Mouse (Mus musculus): ENCODE measurements around the gene Spef1. TPM values are rescaled to one million over a fixed set of nuclear protein-coding genes. Genes with fewer than 3 reads are reported as not detected.
"Not testable (repeated sequence)": the region's sequence is repeated elsewhere in the genome, so short reads cannot be mapped to it uniquely, and the experiment has no call there.

Spef1 gene
- total and polyA plus RNA-seq, 2 experiments from 2014 or later, result 0.97 to 5.2 TPM

GRCm38 (mm10) chr2:131232558-131232957, 45.5 kb upstream of the Spef1 start:
- no peaks in the 10 kb centered on the region for H3K27me3 ChIP-seq (ENCODE audit: control insufficient read depth, insufficient read depth, low read length)
- H3K36me3 ChIP-seq (replicated peaks; ENCODE audit: control insufficient read depth, insufficient read depth, low read length), result peaks cover 6% of the 10 kb centered on the region; the same call in 1 of the 2 replicates
- H3K27ac ChIP-seq (ENCODE audit: low read depth), result no peak overlapping the region
- no peaks in the 10 kb centered on the region for H3K9me3 ChIP-seq (replicated peaks; ENCODE audit: control insufficient read depth, low read length)
- no peak overlapping the region for H3K4me3 ChIP-seq (ENCODE audit: low read depth, low read length)
- DNase-seq (ENCODE audit: low spot score) (no peak), ATAC-seq (ENCODE audit: insufficient read depth, low read depth) (no peak)
- no peak overlapping the region for H3K4me2 ChIP-seq (ENCODE audit: low read depth, low read length)
- 95% methylated on average over 2 of the region's 2 CpGs for WGBS
- peaks cover 21% of the 10 kb centered on the region for H3K4me1 ChIP-seq (ENCODE audit: control insufficient read depth, insufficient read depth)
- TF ChIP-seq EP300 (IDR thresholded peaks at IDR 0.05; ENCODE audit: low read depth) (no peak), CTCF (IDR thresholded peaks at IDR 0.05; ENCODE audit: low read depth) (no peak)
- H3K9ac ChIP-seq (replicated peaks; ENCODE audit: low read depth, low read length), result no peak overlapping the region

- no peak for TF ChIP-seq CTCF (IDR thresholded peaks at IDR 0.05; ENCODE audit: low read depth)
- 66% methylated on average over 3 of the region's 3 CpGs for WGBS
- Histone ChIP-seq H3K4me3 (ENCODE audit: low read depth, low read length) (no peak overlapping the region), H3K27me3 (ENCODE audit: control insufficient read depth, insufficient read depth, low read length) (no peaks in the 10 kb centered on the region), H3K4me2 (ENCODE audit: low read depth, low read length) (no peak overlapping the region), H3K27ac (ENCODE audit: low read depth) (no peak overlapping the region), H3K9ac (replicated peaks; ENCODE audit: low read depth, low read length) (no peak overlapping the region), H3K36me3 (replicated peaks; ENCODE audit: control insufficient read depth, insufficient read depth, low read length) (no peaks in the 10 kb centered on the region), H3K9me3 (replicated peaks; ENCODE audit: control insufficient read depth, low read length) (no peaks in the 10 kb centered on the region), H3K4me1 (ENCODE audit: control insufficient read depth, insufficient read depth) (no peaks in the 10 kb centered on the region)
- DNase-seq (ENCODE audit: low spot score) (no peak), ATAC-seq (ENCODE audit: insufficient read depth, low read depth) (no peak)
These were observed 40.2 kb upstream of the Spef1 start for GRCm38 (mm10) chr2:131227243-131227642.

- H3K27me3 ChIP-seq (ENCODE audit: control insufficient read depth, insufficient read depth, low read length); H3K4me1 ChIP-seq (ENCODE audit: control insufficient read depth, insufficient read depth); DNase-seq (ENCODE audit: low spot score); H3K9ac ChIP-seq (replicated peaks; ENCODE audit: low read depth, low read length); ATAC-seq (ENCODE audit: insufficient read depth, low read depth); H3K27ac ChIP-seq (ENCODE audit: low read depth); H3K36me3 ChIP-seq (replicated peaks; ENCODE audit: control insufficient read depth, insufficient read depth, low read length); H3K4me2 ChIP-seq (ENCODE audit: low read depth, low read length); H3K9me3 ChIP-seq (replicated peaks; ENCODE audit: control insufficient read depth, low read length); H3K4me3 ChIP-seq (ENCODE audit: low read depth, low read length): not testable (repeated sequence)
- 45% methylated on average over 2 of the region's 2 CpGs for WGBS
These were observed 39.6 kb upstream of the Spef1 start for GRCm38 (mm10) chr2:131226669-131227068.

GRCm38 (mm10) chr2:131225178-131225577, 38.1 kb upstream of the Spef1 start:
- H3K4me3 ChIP-seq (ENCODE audit: low read depth, low read length), result no peak overlapping the region
- H3K36me3 ChIP-seq (replicated peaks; ENCODE audit: control insufficient read depth, insufficient read depth, low read length), result no peaks in the 10 kb centered on the region
- no peak overlapping the region for H3K4me2 ChIP-seq (ENCODE audit: low read depth, low read length)
- no peaks in the 10 kb centered on the region; the same call in 1 of the 2 replicates for H3K9me3 ChIP-seq (replicated peaks; ENCODE audit: control insufficient read depth, low read length)
- DNase-seq (ENCODE audit: low spot score), result no peak
- no peaks in the 10 kb centered on the region for H3K27me3 ChIP-seq (ENCODE audit: control insufficient read depth, insufficient read depth, low read length)
- 77% methylated on average over 6 of the region's 6 CpGs for WGBS
- H3K27ac ChIP-seq (ENCODE audit: low read depth), result no peak overlapping the region
- H3K9ac ChIP-seq (replicated peaks; ENCODE audit: low read depth, low read length), result no peak overlapping the region
- no peak for ATAC-seq (ENCODE audit: insufficient read depth, low read depth)
- TF ChIP-seq CTCF (IDR thresholded peaks at IDR 0.05; ENCODE audit: low read depth), result no peak
- TF ChIP-seq EP300 (IDR thresholded peaks at IDR 0.05; ENCODE audit: low read depth), result no peak
- H3K4me1 ChIP-seq (ENCODE audit: control insufficient read depth, insufficient read depth), result peaks cover 6% of the 10 kb centered on the region; the same call in 1 of the 2 replicates

GRCm38 (mm10) chr2:131223569-131223968, 36.5 kb upstream of the Spef1 start:
- H3K4me1 ChIP-seq (ENCODE audit: control insufficient read depth, insufficient read depth), result peaks cover 6% of the 10 kb centered on the region; the same call in 1 of the 2 replicates
- H3K27ac ChIP-seq (ENCODE audit: low read depth), result no peak overlapping the region
- H3K9ac ChIP-seq (replicated peaks; ENCODE audit: low read depth, low read length), result no peak overlapping the region
- H3K27me3 ChIP-seq (ENCODE audit: control insufficient read depth, insufficient read depth, low read length), result no peaks in the 10 kb centered on the region
- no peak for TF ChIP-seq CTCF (IDR thresholded peaks at IDR 0.05; ENCODE audit: low read depth)
- TF ChIP-seq EP300 (IDR thresholded peaks at IDR 0.05; ENCODE audit: low read depth), result no peak
- no peak overlapping the region for H3K4me2 ChIP-seq (ENCODE audit: low read depth, low read length)
- no peak overlapping the region for H3K4me3 ChIP-seq (ENCODE audit: low read depth, low read length)
- H3K9me3 ChIP-seq (replicated peaks; ENCODE audit: control insufficient read depth, low read length), result no peaks in the 10 kb centered on the region; the same call in 1 of the 2 replicates
- ATAC-seq (ENCODE audit: insufficient read depth, low read depth), result no peak
- whole genome bisulfite sequencing, result 67% methylated on average over 1 of the region's 1 CpGs
- DNase-seq (ENCODE audit: low spot score), result no peak
- no peaks in the 10 kb centered on the region for H3K36me3 ChIP-seq (replicated peaks; ENCODE audit: control insufficient read depth, insufficient read depth, low read length)

GRCm38 (mm10) chr2:131222562-131222961, 35.5 kb upstream of the Spef1 start:
- H3K27me3 ChIP-seq (ENCODE audit: control insufficient read depth, insufficient read depth, low read length), result no peaks in the 10 kb centered on the region
- H3K27ac ChIP-seq (ENCODE audit: low read depth), result no peak overlapping the region
- ATAC-seq (ENCODE audit: insufficient read depth, low read depth) (no peak), DNase-seq (ENCODE audit: low spot score) (peak; percentile 38)
- no peaks in the 10 kb centered on the region for H3K36me3 ChIP-seq (replicated peaks; ENCODE audit: control insufficient read depth, insufficient read depth, low read length)
- no peak overlapping the region for H3K4me3 ChIP-seq (ENCODE audit: low read depth, low read length)
- peaks cover 6% of the 10 kb centered on the region; the same call in 1 of the 2 replicates for H3K4me1 ChIP-seq (ENCODE audit: control insufficient read depth, insufficient read depth)
- TF ChIP-seq CTCF (IDR thresholded peaks at IDR 0.05; ENCODE audit: low read depth) (no peak), EP300 (IDR thresholded peaks at IDR 0.05; ENCODE audit: low read depth) (no peak)
- WGBS, result 13% methylated on average over 5 of the region's 5 CpGs
- no peak overlapping the region for H3K9ac ChIP-seq (replicated peaks; ENCODE audit: low read depth, low read length)
- no peaks in the 10 kb centered on the region; the same call in 1 of the 2 replicates for H3K9me3 ChIP-seq (replicated peaks; ENCODE audit: control insufficient read depth, low read length)
- H3K4me2 ChIP-seq (ENCODE audit: low read depth, low read length), result no peak overlapping the region
